Comparison of ENCODE assay signal across 17 mouse cellular contexts in genomic region chr6:43312961-43313656, GRCm38 (mm10). TPM values are rescaled to one million over a fixed set of nuclear protein-coding genes. Genes with fewer than 3 reads are reported as not detected.
DNase-seq lines count a peak whose midpoint lies in the region; ATAC-seq and TF ChIP-seq lines count a peak whose summit lies in the region.
"Had no signal": no experiment of that assay in that cellular context is flagged by ENCODE, and none has a peak within 500 bp of the region (broad histone marks: within the 10 kb centered on the region; RNA-seq: fewer than 3 reads in every experiment).

No protein-coding gene starts in this region.

- no peaks in the 10 kb centered on the region for H3K36me3 ChIP-seq in lung, embryonic 16.5 days (ENCODE audit: control insufficient read depth, insufficient read depth, low read length)
- H3K36me3 ChIP-seq in intestine, postnatal 0 days (ENCODE audit: control insufficient read depth, insufficient read depth), result no peaks in the 10 kb centered on the region
- H3K36me3 ChIP-seq: embryonic facial prominence, embryonic 12.5 days; heart, embryonic 15.5 days had no signal

- WGBS in lung, embryonic 16.5 days, result 56% methylated on average over 8 of the region's 8 CpGs
- WGBS in lung, adult 2 months, result 59% methylated on average over 8 of the region's 8 CpGs
- 47% methylated on average over 8 of the region's 8 CpGs for WGBS in intestine, postnatal 0 days

- no peak for DNase-seq in frontal cortex, postnatal 36 days (ENCODE audit: low spot score in 2 of 2)
- no peak for DNase-seq in lung, adult 2 months
- DNase-seq in lung, postnatal 36 days, result peak; percentile 21
- DNase-seq in left cerebral cortex, adult 8-10 months (ENCODE audit: low spot score in 2 of 2), result no peak
- no peak for DNase-seq in c-Kit-positive CD71-positive TER-119-positive erythroid progenitor cells, embryonic 14.5 days (ENCODE audit: low spot score)
- DNase-seq: cerebellum, adult 11 months; gastrocnemius, adult 2 months; thymus, adult 2 months had no signal

- ATAC-seq in frontal cortex, adult (ENCODE audit: low TSS enrichment), result peak; percentile 47; the same call in 1 of the 2 replicates
- peak; percentile 69 for ATAC-seq in lung, embryonic 16.5 days (ENCODE audit: low read depth)
- ATAC-seq in intestine, postnatal 0 days, result no peak

- H3K27ac ChIP-seq in lung, embryonic 16.5 days (ENCODE audit: low read length), result no peak overlapping the region
- no peak overlapping the region for H3K27ac ChIP-seq in intestine, postnatal 0 days (ENCODE audit: low read depth, low read length)
- H3K27ac ChIP-seq: embryonic facial prominence, embryonic 12.5 days; gastrocnemius, adult 2 months; heart, embryonic 15.5 days; macrophage had no signal

- no peak for TF ChIP-seq POLR2A in lung, adult 2 months (IDR thresholded peaks at IDR 0.05; ENCODE audit: borderline replicate concordance, extremely low read depth, low read depth, low read length)

- no peak for TF ChIP-seq CTCF in lung, adult 2 months (IDR thresholded peaks at IDR 0.05; ENCODE audit: insufficient read depth, low read length)
- TF ChIP-seq CTCF in intestine, postnatal 0 days (IDR thresholded peaks at IDR 0.05; ENCODE audit: low read depth), result no peak

- no peaks in the 10 kb centered on the region for H3K27me3 ChIP-seq in lung, embryonic 16.5 days (ENCODE audit: control insufficient read depth, insufficient read depth, low read depth, low read length)
- H3K27me3 ChIP-seq in intestine, postnatal 0 days (replicated peaks; ENCODE audit: control insufficient read depth, insufficient read depth, low read length), result no peaks in the 10 kb centered on the region
- H3K27me3 ChIP-seq: embryonic facial prominence, embryonic 12.5 days; heart, embryonic 15.5 days had no signal

- no peak overlapping the region for H3K4me2 ChIP-seq in lung, embryonic 16.5 days (ENCODE audit: low read depth, low read length)
- no peak overlapping the region for H3K4me2 ChIP-seq in intestine, postnatal 0 days (replicated peaks; ENCODE audit: low read depth)
- H3K4me2 ChIP-seq: embryonic facial prominence, embryonic 12.5 days; heart, embryonic 15.5 days had no signal

- H3K4me3 ChIP-seq in lung, embryonic 16.5 days (ENCODE audit: low read length), result no peak overlapping the region
- no peak overlapping the region for H3K4me3 ChIP-seq in lung, adult 2 months (replicated peaks; ENCODE audit: extremely low read depth, low read depth, low read length)
- no peak overlapping the region for H3K4me3 ChIP-seq in intestine, postnatal 0 days (ENCODE audit: low read depth, low read length)
- H3K4me3 ChIP-seq: embryonic facial prominence, embryonic 12.5 days; gastrocnemius, adult 2 months; heart, embryonic 15.5 days had no signal

- H3K9me3 ChIP-seq in lung, embryonic 16.5 days (ENCODE audit: control insufficient read depth, low read length), result no peaks in the 10 kb centered on the region
- no peaks in the 10 kb centered on the region for H3K9me3 ChIP-seq in intestine, postnatal 0 days (ENCODE audit: control insufficient read depth)
- H3K9me3 ChIP-seq: embryonic facial prominence, embryonic 12.5 days; heart, embryonic 15.5 days had no signal

- H3K4me1 ChIP-seq in lung, embryonic 16.5 days (replicated peaks; ENCODE audit: control insufficient read depth, insufficient read depth, low read length), result 0 out of 2 replicates have a peak, but pooled peaks cover 4% of the 10 kb centered on the region
- H3K4me1 ChIP-seq in lung, adult 2 months (ENCODE audit: control insufficient read depth, insufficient read depth, low read length), result no peaks in the 10 kb centered on the region
- no peaks in the 10 kb centered on the region for H3K4me1 ChIP-seq in intestine, postnatal 0 days (replicated peaks; ENCODE audit: control insufficient read depth, insufficient read depth, low read length)
- H3K4me1 ChIP-seq: heart, embryonic 15.5 days had no signal

- no peak overlapping the region for H3K9ac ChIP-seq in lung, embryonic 16.5 days (ENCODE audit: low read length)
- no peak overlapping the region for H3K9ac ChIP-seq in intestine, postnatal 0 days (ENCODE audit: low read depth, low read length)
- H3K9ac ChIP-seq: embryonic facial prominence, embryonic 12.5 days; heart, embryonic 15.5 days had no signal

RNA-seq across cellular contexts. Expression of gene Nobox, which starts 3.8 kb away (rescaled TPM):
- polyA plus RNA-seq in lung, embryonic 16.5 days (2015; fragmentation: Nextera tagmentation; extraction: Ambion mirVana), result 0.09 TPM in 1 of 2 replicates, not detected in the other
- 0.11 and 0.13 TPM in 2 replicates for polyA plus RNA-seq in lung, adult 2 months (2012; rRNA removed)
- not detected in 2 replicates for polyA plus RNA-seq in intestine, postnatal 0 days (2015; fragmentation: Nextera tagmentation; extraction: Ambion mirVana)
- total RNA-seq in left cerebral cortex, adult 8-10 months (2022), result not detected
- total RNA-seq: ES-E14; gastrocnemius, adult 2 months; left cerebral cortex, postnatal 10 days had no signal
- polyA plus RNA-seq: embryonic facial prominence, embryonic 12.5 days; heart, embryonic 15.5 days; macrophage; small intestine, adult 2 months had no signal

RNA-seq across cellular contexts. Expression of gene Arhgef5, which starts 47.7 kb away (rescaled TPM):
- 23.3 and 25.0 TPM in 2 replicates for polyA plus RNA-seq in lung, embryonic 16.5 days (2015; fragmentation: Nextera tagmentation; extraction: Ambion mirVana)
- 22.8 and 33.5 TPM in 2 replicates for polyA plus RNA-seq in lung, adult 2 months (2012; rRNA removed)
- 20.4 and 23.2 TPM in 2 replicates for polyA plus RNA-seq in intestine, postnatal 0 days (2015; fragmentation: Nextera tagmentation; extraction: Ambion mirVana)
- 1 to 10 TPM; 2.6 to 3.2 (median 2.8) TPM for total RNA-seq in left cerebral cortex, adult 8-10 months (2022)
